Mouse (Mus musculus) C2C12 (cell line): Measurements from ENCODE around the gene Emg1.

ENCODE experiments used
- CEBPB ChIP-seq: IDR thresholded peaks from one replicate; pipeline ENCODE4 v1.6.1; 2011; ENCODE audit warnings: low read depth, mild to moderate bottlenecking, control low read depth, moderate library complexity
- CTCF ChIP-seq: IDR thresholded peaks from one replicate; pipeline ENCODE4 v1.5.1; 2011; ENCODE audit not compliant: control insufficient read depth, insufficient read depth, insufficient read length
- FOSL1 ChIP-seq: IDR thresholded peaks from one replicate; pipeline ENCODE4 v1.8.0; 2011; ENCODE audit warnings: mild to moderate bottlenecking, low read length; ENCODE audit not compliant: poor library complexity, insufficient read depth, severe bottlenecking
- MAX ChIP-seq: IDR thresholded peaks from one replicate; pipeline ENCODE4 v1.6.1; 2011; ENCODE audit warnings: mild to moderate bottlenecking, control low read depth
- MYOD1 ChIP-seq: IDR thresholded peaks from one replicate; pipeline ENCODE4 v1.6.1; 2011; ENCODE audit warnings: low read depth; ENCODE audit not compliant: control insufficient read depth, insufficient read length
- USF1 ChIP-seq: IDR thresholded peaks from one replicate; pipeline ENCODE4 v1.6.1; 2011; ENCODE audit warnings: low read depth, mild to moderate bottlenecking, control low read depth, moderate library complexity

- TF ChIP-seq USF1, result no peak
- TF ChIP-seq CTCF, result no peak
- no peak for TF ChIP-seq CEBPB
- no peak for TF ChIP-seq MAX
- no peak for TF ChIP-seq MYOD1
- TF ChIP-seq FOSL1, result no peak
Measured at GRCm38 (mm10) chr6:124683591-124684417, 28.2 kb downstream of the Emg1 start.
